Mouse (Mus musculus) 416B (cell line): Measurements from ENCODE around the gene 1700013F07Rik.
"Not testable (repeated sequence)": the region's sequence is repeated elsewhere in the genome, so short reads cannot be mapped to it uniquely, and the experiment has no call there.

Experiments
- DNase-seq: peaks from one replicate; pipeline ENCODE4 v3.0.0; 2011; ENCODE audit warnings: low read depth

1700013F07Rik gene

GRCm38 (mm10) chr3:108554111-108554561 is 20.2 kb downstream of the 1700013F07Rik start:
- DNase-seq, result peak; percentile 66

- peak; percentile 99 for DNase-seq
Observed at GRCm38 (mm10) chr3:108554587-108555312, 20.8 kb downstream of the 1700013F07Rik start.

- peak; percentile 29 for DNase-seq
Observed at GRCm38 (mm10) chr3:108557888-108558287, 23.9 kb downstream of the 1700013F07Rik start.

GRCm38 (mm10) chr3:108562133-108562730 is 28.3 kb downstream of the 1700013F07Rik start, which contains the start of gene Tmem167b:
TSS of gene Tmem167b (minus strand) at chr3:108562466.
- peak; percentile 99 for DNase-seq

GRCm38 (mm10) chr3:108562777-108563271 is 28.9 kb downstream of the 1700013F07Rik start:
- DNase-seq, result no peak

GRCm38 (mm10) chr3:108563309-108563708 is 29.4 kb downstream of the 1700013F07Rik start:
- DNase-seq, result peak; percentile 95

- peak; percentile 52 for DNase-seq
Observed at GRCm38 (mm10) chr3:108567990-108568877, 34.3 kb downstream of the 1700013F07Rik start.

- DNase-seq, result not testable (repeated sequence)
Observed at GRCm38 (mm10) chr3:108569636-108570035, 35.7 kb downstream of the 1700013F07Rik start.

GRCm38 (mm10) chr3:108570813-108571212 is 36.9 kb downstream of the 1700013F07Rik start:
- DNase-seq, result no peak

- DNase-seq, result peak; percentile 99
Observed at GRCm38 (mm10) chr3:108571443-108572294, 37.7 kb downstream of the 1700013F07Rik start, which contains the start of gene Taf13. TSS of gene Taf13 (plus strand) at chr3:108571698.

- DNase-seq, result peak; percentile 31
Observed at GRCm38 (mm10) chr3:108572309-108573010, 38.5 kb downstream of the 1700013F07Rik start.

GRCm38 (mm10) chr3:108574018-108574417 is 40.1 kb downstream of the 1700013F07Rik start:
- DNase-seq, result peak; percentile 12

- DNase-seq, result no peak
Observed at GRCm38 (mm10) chr3:108584580-108584979, 50.6 kb downstream of the 1700013F07Rik start.

- no peak for DNase-seq
Observed at GRCm38 (mm10) chr3:108588446-108588845, 54.5 kb downstream of the 1700013F07Rik start.

GRCm38 (mm10) chr3:108590786-108591529 is 57.0 kb downstream of the 1700013F07Rik start, which contains the start of gene Wdr47:
TSS of gene Wdr47 (plus strand) at chr3:108591279.
- DNase-seq, result peak; percentile 96

GRCm38 (mm10) chr3:108591530-108592522 is 57.9 kb downstream of the 1700013F07Rik start:
- no peak for DNase-seq
